Mouse (Mus musculus): Measurements from ENCODE around the gene Sorbs1. TPM values are rescaled to one million over a fixed set of nuclear protein-coding genes. Genes with fewer than 3 reads are reported as not detected.

Gene Sorbs1
- total RNA-seq, 2 experiments from 2014 or later: 57.9 to 70.9 TPM

DNA sequence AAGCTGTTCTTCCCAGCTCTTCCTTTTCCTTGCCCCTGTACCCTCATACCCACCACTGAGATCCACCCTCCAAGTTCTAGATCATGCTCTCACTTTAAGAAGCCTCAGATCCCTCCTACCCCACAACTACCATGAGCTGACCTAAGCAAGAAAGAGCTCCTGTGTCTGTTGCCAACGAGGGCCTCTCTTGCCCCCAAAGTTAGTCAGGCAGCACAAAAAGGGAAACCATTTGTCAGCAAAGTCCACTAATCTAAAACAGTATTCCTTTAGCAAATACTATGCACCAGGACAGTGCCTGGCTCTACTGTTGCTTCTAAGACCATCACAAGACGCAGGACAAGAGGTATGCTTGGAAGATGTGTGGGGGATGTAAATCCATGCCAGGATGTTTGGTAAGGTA lies 106.4 kb downstream of the Sorbs1 start:
- DNase-seq: no peak

DNA sequence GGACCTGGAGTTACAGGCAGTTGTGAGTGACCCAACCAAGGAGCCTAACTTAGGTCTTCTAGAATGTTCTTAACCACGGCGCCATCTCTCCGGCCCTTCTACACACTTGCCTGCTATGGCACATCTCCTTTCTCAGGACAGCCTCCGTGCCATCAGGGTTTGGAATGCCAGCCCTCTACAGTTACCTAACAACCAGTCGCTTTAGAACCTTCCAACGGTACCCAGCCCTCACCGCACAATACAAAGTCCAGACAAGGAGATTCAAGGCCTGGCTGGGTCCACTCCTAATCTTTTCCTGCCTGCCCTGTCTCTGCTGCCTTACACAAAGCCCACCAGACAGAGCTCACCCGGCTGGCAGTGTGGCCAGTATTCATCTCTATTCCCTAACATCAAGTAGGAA lies 106.9 kb downstream of the Sorbs1 start:
- no peak for DNase-seq

DNA sequence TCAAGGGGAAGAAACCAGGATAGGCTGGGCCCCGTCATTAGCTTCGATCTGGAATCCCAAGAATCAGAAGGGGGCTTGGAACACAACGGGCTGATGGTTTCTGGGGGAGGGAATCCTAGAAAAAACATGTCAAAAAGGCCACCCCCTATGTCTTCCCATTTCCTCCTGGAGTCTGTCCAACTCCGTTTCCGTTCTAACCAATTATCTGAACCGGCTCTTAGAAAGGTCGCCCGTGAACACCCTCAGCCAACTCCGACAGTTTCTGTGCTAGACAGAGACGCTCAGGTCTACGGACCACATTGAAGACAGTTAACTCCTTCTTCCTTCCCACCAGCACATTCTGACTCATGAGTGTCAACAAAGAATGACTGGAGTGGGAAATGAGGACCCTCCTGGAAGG lies 107.8 kb downstream of the Sorbs1 start:
- DNase-seq: no peak

DNA sequence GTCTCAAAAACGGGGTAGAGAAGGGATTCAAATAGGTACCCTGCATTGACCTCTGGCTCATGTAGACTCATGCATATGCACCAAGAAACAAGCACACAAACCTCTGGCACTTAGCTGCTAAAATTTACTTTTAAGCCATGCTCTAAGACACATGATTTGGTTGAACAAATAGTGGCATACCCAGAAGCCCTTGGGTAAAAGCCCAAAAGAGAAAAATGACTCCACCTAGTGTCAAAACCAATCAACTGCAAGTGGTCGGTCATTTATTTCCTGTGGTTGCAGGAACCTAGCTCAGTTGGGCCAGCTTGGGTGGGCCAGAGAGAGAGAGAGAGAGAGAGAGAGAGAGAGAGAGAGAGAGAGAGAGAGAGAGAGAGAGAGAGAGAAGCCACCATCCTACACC lies 109.0 kb downstream of the Sorbs1 start:
- no peak for DNase-seq

DNA sequence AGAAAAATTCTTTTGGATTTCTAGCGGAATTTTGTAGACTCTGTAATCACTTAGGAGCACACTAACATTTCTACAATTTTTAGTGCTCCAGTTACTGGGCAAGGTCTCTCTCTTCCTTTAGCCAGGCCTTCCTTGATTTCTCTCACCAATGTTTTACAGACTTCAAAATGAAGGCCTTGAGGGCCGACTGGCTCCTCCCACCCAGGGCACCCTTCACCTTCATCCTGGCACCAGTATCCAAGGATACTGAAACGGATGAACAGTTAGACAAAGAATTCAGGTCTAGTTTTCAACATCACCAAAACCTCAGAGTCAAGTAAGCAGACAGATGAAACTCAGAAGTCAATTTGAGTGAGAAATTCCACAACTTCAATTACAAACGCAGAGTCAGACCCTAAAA lies 109.6 kb downstream of the Sorbs1 start:
- DNase-seq: no peak

DNA sequence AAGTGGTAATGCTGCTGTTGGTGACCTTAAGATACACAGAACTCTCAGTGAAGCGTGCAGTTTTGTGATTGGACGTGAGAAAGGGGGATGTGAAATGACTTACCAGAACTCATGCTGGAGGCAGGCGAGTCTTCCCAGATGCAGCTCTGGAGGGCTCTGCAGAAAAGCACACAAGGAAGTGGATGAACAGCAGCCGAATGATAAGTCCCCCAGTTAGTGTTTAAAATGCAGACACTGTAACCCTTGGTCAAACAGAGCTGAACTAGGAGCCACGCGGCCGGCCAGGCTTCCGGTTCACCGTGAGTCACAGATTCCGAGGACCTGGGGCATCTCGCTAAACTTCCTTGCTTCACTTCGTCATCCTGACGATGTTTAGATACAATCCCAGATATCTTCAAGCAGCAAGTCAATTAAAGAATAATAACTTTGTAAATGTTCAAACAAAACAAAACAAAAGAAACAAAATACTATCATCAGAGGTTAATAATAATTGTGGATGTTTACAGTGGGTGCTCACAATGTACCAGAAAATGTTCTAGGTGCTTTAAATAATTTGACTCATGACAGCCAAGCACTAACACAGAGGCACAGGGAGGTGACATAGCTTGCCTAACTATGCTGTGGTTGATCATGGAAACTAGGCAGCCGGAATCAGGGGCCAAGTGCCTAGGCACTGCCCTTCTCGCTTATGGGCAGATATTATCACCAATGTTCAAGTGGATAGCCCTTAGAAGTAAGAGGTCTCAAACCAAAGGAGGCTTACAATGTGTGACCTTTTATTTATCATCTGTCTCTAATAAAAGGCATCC lies 111.2 kb downstream of the Sorbs1 start:
- DNase-seq: no peak

DNA sequence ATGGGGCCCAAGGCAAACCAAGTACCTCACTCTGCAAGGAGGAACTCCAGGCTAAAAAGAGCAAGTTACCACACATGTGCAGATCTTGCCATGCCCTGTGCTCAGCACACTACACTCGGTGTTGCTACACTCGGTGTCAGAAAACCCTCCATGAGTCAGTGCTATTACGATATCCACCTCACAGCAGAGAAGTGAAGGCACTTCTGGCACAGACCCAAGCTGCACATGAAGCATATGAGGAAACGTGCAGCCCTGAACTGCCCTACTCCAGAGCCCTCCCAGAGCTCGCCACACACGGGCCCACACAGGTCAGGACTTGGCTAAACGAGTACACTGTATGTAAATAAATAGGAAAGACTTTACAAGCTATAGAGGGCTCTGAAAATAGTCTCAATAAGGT lies 112.4 kb downstream of the Sorbs1 start:
- no peak for DNase-seq

DNA sequence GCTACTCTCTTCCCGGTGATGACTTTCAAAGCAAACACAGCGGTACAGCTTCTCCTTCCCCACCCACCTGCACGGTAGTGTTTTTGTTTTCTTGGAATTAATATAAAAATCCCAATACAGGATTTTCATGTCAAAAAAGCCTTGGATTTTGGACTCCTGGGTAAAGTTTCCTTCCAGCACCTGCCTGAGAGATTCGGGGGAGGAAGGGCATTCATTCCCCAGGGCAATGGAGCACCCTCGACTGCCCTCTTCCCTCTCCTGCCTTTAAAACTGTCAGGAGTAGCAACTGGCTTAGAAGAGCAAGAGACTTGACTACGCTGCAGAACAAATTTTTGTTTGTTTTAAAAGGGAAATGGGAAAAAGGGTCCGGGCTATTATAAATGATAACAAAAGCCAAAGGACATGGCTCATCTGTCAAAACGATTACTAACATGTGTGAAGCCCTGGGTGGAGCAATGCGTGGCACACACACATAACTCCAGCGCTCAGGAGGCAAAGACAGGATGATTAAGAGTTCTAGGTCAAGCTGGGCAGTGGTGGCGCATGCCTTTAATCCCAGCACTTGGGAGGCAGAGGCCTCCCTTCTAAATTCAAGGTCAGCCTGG lies 113.1 kb downstream of the Sorbs1 start:
- no peak for DNase-seq

DNA sequence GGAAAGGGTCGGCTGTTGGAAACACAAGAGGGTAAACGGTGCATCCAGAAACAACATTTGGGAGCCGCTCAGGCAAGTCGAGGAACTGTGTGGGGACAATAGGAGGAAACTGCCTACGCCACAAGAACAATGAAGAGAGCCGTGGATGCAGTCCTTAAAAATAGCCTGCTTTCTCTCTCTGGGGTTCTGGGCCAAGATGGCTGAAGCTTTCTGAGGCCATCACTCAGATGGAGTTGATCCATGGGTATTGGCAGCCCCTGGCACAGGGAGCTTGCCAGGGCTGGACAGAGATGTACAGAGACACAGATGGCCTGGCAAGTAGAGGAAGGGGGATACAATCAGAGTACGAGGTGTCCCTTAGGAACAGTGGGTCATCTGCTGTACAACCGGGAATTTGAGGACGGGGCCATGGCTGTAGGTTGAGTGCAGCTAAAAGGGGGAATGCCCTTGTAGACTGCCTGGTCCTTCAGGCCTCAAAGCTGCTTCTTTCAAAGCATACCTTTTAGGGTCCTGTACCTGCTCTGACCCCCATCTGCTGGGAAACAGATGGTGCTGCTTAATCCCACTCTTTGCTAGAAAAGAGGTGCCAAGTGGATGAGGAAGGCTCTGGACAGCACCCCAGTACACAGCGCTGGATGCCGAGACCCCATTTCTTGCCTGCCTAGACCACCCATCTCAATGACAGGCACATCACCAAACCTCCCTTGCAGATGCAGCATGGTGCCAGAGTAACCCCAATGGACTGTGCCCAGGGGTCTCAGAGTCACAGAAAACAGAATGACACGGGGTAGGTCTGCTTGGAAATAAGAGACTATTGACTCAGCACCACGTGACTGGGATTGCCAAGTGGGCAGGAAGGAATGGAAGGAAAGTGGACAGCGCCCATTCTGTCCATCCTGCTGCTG lies 117.6 kb downstream of the Sorbs1 start:
- DNase-seq: no peak

DNA sequence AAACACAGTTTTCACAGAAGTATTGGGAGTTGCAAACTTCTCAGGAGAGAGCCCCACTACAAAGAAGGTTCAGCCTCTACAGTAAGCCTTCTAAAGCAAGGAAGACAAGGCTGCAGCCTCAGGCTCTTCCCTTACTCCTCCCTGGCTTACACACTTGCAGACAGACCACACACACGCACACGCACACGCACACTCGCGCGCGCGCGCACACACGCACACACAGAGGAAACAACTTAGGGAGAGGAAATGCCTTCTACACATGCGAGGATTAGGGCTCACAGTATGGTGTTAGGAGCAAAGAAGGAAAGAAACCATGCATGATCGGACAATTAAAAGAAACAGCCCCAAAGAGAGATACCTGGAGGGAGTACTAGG lies 118.3 kb downstream of the Sorbs1 start:
- DNase-seq: no peak

DNA sequence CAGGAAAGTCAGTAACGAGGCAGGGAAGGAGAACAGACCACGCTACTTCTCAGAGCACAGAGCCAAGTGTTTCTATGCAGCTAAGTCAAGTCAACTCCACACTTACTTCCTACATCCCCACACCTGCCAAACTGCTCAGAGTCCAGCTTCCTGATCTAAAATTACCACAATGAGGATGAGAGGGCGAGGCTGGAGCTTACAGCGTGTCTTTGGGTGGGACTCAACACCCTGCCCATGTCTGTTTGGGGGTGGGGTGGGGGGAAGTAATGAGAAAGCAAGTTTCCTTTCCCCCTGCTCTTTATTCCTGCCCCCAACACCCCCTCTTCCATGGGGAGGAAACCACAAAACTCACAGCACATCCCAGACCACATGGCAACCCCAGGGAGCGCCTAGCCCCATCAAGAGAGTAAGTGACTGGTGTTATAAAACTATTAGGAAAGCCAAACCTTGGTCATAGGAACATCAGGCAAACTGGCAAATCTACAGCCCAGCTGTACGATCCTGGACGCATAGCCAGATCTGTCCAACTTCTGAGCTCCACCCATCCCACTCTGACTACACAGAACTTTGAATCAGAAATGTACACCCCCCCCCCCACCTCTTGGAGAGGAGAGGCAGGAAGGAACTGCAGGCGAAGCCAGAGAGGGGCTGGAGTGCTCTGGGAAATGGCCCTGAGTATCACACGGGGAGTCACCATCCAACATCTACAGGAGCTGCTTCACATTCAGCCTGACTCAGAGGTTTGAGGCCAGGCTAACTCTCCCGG lies 118.8 kb downstream of the Sorbs1 start:
- no peak for DNase-seq

DNA sequence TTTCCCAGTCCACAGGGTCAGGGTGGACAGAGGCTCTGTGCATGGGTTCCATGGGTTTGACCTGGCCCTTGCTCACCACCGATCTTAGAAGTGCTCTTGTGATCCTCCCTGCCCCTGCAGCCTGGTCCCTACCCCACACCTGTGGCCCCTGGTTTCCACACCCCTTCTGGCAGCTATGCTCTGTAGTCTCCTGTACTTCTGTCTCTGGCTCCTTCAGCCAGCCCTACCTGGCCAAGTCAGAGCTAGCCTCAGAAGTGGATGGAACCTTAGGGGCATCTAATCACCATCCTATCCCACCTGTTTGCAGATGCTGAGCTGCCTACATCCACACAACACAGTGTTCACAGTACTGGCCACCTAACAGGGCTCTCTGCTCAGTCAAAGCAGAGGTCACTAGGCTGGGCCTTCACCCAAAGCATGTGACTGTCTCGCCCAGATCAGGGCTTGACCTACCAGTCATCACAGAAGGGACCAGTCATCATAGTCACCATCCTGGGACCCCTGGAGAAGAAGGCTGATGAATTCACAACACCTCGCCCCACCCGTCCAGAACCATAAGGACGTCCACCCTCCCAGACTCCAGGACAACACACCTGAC lies 120.7 kb downstream of the Sorbs1 start:
- DNase-seq: no peak

DNA sequence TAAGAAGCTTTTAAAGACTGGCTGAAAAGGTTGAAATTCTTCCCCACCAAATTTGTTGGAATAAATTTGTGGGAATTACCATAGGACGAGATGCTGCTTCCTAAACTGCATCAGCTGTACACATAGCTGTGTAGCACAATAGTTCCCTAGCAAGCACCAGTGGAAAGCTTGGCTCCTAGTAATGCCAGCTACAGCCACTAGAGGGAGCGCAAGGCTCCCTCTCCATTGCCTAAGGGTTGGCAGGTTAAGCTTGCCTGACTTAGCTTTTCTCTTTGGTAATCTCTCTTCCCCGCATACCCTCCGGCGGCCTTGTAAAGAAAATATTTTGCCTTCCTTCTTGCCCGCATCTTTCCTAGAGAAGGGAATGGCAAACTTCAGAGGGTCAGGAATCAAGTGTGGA lies 122.1 kb downstream of the Sorbs1 start:
- peak; percentile 83 for DNase-seq

DNA sequence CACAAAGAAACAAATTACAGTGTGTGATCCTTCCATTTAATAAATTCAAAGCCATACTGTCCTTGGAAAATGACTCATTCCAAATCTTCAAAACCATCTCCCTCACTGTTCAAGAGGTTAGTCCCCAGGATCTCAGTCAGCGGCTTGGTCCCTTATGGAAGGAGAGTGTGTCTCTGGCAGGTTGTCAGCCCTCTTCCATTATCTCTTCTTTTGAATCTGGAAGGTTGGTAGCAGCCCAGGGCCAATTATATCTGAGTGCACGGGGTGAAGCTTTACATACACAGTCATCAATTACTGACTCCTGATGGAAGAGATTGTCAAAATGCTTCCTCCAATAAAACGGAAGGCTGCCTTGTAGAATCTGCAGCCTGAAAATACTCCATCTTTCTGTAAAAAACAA lies 126.7 kb downstream of the Sorbs1 start:
- no peak for DNase-seq

DNA sequence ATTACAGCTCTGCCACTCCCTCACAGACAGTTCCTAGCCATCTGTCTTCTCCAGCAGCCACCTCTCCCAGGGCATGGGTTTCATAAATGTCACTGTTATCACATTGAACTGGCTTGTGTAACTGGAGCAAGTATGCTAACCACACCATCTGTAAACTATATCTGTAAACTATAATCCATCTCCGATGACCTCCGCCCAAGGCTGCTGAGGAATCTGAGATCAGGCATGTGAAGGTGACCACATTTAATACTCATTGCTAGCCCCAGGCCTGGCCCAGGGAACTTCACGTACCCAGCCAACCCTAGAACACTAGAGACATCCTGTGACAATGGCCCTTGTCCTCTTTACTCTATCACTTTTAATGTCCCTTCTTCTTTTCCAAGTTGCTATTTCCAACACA lies 128.2 kb downstream of the Sorbs1 start:
- no peak for DNase-seq

DNA sequence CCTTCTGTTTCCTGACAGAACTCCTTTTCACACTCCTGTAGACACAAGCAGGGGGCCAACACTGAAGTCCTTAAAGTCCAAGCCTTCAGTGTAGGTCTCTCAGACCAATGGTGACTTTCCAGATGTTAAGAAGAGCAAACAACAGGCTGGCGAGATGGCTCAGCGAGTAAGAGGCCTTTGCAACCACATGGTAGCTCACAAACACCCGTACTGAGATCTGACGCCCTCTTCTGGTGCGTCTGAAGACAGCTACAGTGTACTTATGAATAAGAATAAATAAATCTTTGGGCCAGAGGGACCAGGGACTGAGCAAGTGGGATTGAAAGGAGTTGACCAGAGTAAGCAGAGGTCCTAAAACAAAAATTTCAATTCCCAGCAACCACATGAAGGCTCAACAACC lies 129.6 kb downstream of the Sorbs1 start:
- DNase-seq: no peak

DNA sequence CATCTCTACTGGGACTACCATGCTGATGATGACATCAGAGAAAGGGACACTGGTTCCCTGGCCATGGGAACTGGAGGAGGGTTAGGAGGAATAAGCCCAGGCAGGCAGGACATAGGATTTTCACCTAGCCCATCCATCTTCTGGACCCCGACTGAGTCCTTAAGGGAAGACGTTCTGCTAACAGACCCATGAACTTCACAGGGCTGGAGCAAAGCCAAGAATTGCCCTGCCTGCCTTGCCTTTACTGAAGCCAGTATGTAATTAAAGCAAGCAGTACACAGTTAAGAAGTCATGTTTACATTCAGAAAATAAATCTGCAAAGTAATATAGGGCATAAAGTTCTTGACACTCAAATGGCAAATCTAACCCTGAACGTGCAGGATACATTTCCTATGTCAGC lies 132.9 kb downstream of the Sorbs1 start:
- no peak for DNase-seq

DNA sequence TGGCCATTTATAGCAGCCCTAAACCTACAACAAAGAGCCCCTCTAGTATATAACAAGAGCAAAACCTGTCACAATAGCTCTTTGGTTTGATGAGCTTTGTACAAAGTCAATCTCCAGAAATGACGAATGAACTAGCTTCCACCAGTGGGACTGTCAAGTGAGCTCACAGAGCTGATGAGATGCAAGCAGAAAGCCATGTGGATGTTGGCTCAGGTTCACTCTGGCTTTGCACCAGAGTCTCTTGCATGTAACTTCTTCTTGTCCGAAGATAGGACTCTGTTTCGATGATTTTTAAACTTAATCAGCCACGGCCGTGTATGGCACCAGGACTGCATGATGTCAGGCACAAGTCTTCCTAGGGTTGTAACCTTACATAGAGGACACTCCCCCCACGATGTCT lies 133.6 kb downstream of the Sorbs1 start:
- DNase-seq: no peak

DNA sequence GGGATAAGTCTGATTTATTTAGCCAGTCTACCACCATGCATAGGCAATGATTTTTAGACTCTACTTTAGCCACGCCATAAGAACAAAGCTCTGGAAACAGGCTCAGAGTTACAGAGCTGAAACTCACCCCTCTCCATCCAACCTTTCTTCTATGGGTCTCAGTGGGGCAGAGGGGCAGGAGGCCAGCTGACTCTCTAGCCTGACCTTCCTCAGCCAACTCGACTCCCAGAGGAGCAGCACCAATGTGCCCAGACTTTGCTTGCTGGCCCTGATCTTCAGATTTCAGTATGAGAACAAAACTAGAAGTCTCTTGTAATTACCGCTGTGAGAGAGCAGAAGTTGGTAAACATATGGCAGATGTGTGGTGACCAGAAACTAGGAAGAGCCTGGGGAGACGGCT lies 134.5 kb downstream of the Sorbs1 start:
- no peak for DNase-seq

DNA sequence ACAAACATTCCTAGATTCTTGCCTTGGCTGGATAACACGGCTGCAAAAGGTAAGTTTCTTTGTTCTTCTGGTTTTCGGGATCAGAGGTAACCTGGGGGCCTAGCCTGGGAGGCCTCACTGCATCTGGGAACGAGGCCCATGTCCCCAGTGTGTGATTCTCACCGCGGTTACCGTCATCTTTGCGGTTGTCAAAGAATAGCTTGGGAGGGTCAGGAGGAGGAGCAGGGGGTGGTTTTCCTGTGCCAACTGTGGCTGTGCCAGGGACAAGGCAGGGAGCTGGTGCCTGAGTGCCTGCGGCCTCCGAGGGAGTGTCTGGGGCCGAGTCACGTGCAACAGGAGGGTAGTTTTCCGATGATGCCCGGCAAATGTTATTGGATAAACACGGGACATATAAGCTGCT lies 135.9 kb downstream of the Sorbs1 start:
- peak; percentile 25 for DNase-seq

DNA sequence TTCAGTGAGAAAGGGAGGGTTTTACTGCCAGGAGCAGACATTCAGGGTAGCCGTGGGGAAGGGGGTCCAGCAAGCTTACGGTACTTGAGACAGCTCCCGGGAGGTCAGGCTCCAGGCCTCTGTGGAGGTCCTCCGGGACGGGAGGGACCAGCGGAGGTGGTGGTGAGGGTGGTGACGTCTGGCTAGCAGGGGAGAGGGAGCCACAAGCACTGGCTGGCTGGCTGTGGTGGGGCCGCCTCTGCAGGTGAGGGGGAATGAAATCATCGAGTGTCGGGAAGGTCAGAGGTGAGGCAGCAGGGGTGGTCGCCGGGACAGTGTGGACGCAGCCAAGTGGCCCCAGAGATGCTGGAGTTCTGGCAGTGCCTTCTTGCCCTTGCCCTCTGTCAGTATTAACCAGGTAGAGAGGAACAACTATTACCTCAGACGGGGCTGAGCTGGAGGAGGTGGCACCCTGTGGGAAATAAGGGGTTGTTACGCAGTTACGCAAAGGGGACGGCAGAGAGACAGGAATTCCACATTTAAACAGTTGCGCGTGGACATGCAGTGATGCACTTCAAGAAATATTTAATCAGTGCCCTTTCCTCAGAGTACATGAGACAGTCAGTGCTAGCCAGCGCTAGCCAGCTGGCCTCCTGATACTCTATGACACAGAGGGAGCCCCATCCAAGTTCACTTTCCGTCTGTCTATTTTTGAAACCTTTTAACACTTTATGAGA lies 136.9 kb downstream of the Sorbs1 start:
- DNase-seq: no peak

Measured in gastrocnemius, postnatal 10 days (tissue).